Mouse (Mus musculus) effector memory CD4-positive, alpha-beta T cell, adult 5 months (primary cell): Measurements from ENCODE around the gene Anxa8. TPM values are rescaled to one million over a fixed set of nuclear protein-coding genes. Genes with fewer than 3 reads are reported as not detected.

Experiments
- polyA plus RNA-seq: library from polyadenylated mRNA; unstranded; fragments of 100-300 nt; shearing (Covaris generic); gene quantifications from one replicate; pipeline ENCODE4 v1.2.1, GENCODE M21; 2017

Gene Anxa8
- not detected for polyA plus RNA-seq

GRCm38 (mm10) chr14:34085731-34086130, at the start of gene Anxa8:
Gene Anxa8 (plus strand): TSS chr14:34085981.

GRCm38 (mm10) chr14:34052516-34052915, 33.3 kb upstream of the Anxa8 start, which contains the start of gene Antxrl:
Gene Antxrl (plus strand): TSS chr14:34052707.

GRCm38 (mm10) chr14:34102601-34103000, 16.8 kb downstream of the Anxa8 start, which contains the start of gene A630023A22Rik:
Gene A630023A22Rik (minus strand): TSS chr14:34102754.

Other genes starting within 250 kb of the Anxa8 start
- gene Gdf10, start 162.4 kb upstream of the Anxa8 start, polyA plus RNA-seq = not detected
- not detected for gene Gdf2, start 144.9 kb upstream of the Anxa8 start, polyA plus RNA-seq
- gene Rbp3, start 132.0 kb upstream of the Anxa8 start, polyA plus RNA-seq = not detected
- gene Zfp488, start 107.2 kb upstream of the Anxa8 start, polyA plus RNA-seq = not detected
- not detected for gene Gm30083, start 70.8 kb upstream of the Anxa8 start, polyA plus RNA-seq
- gene Gm5460, start 69.2 kb upstream of the Anxa8 start, polyA plus RNA-seq = not detected
- not detected for gene Antxrl, start 33.3 kb upstream of the Anxa8 start, polyA plus RNA-seq
- gene A630023A22Rik, start 16.8 kb downstream of the Anxa8 start, polyA plus RNA-seq = not detected
- gene Npy4r, start 66.5 kb downstream of the Anxa8 start, polyA plus RNA-seq = not detected
- not detected for gene Gprin2, start 115.7 kb downstream of the Anxa8 start, polyA plus RNA-seq
- gene Syt15, start 133.6 kb downstream of the Anxa8 start, polyA plus RNA-seq = 0.24 TPM
- gene Shld2, start 224.5 kb downstream of the Anxa8 start, polyA plus RNA-seq = 23.1 TPM
- gene Glud1, start 224.7 kb downstream of the Anxa8 start, polyA plus RNA-seq = 104 TPM